Mouse (Mus musculus) embryonic stem cell, embryonic (primary cell): ENCODE data around the gene Ttc9.

Source experiments
- CTCF ChIA-PET, 4 experiments: fragments of 300-600 bp in 2 of 4; fragments of 350-600 bp in 2 of 4; sonication (Branson Sonifier 250); formaldehyde crosslinking; loops; one replicate each; lab custom pipeline; 2022; ENCODE audit warnings: inconsistent platforms in 2 of 4; lab: Charles Lee
- POLR2A ChIA-PET, 4 experiments: fragments of 300-600 bp in 2 of 4; fragments of 350-600 bp in 2 of 4; sonication (Branson Sonifier 250); formaldehyde crosslinking; loops; one replicate each; lab custom pipeline; 2022; ENCODE audit warnings: antibody characterized with exemption in 4 of 4, inconsistent platforms in 1 of 4; lab: Charles Lee

Ttc9 gene

DNA sequence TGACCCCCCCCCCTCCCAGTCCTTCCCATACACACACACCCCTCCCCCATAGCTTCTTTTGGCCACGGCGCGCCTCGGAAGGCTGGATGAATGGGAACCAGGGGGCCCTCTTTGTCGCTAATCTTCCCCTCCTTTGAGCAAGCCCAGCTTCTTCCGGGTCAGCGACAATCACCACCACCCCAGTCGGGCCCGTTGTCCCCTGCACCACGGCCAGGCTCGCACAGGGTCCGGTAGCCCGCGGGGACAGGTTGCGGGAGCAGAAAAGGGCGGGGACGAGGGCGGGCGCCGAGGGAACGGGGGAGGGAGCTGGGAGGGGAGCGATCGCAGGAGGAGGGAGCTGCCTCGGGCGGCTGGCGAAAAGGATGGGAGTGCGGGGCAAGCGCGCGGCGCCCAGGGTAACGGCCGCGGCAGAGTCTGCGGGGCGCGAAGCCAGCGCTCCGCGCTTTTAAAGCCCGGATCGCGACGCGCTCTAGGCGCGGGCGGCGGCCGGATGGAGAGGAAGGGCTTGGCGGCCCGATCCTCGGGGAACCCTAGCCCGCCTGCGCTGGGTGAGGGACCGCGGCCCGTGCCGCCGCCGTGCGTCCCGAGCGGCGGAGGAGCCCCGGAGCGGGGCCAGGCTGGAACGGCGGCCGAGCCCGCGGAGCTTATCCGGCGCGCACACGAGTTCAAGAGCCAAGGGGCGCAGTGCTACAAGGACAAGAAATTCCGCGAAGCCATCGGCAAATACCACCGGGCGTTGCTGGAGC is at the start of gene Ttc9:
TSS of gene Ttc9 (plus strand) at position 335 of the 746 bp plus-strand sequence.
- ChIA-PET CTCF (interaction anchor here in 3 of 4 experiments (0.6 to 2.5 kb wide), 8 partner anchors 12 to 157 kb away, joined by 3 to 16 read pairs (median 5); no protein-coding TSS in a partner anchor), POLR2A (interaction anchor here (0.5 to 2.4 kb wide), 60 partner anchors 9 to 686 kb away, joined by 3 to 23 read pairs (median 4); partner anchors contain the start of genes Med6 (in 3 of the 4), Map3k9 (in 2 of the 4), Cox16 (in 1 of the 4) and Gm20498 (in 1 of the 4))

DNA sequence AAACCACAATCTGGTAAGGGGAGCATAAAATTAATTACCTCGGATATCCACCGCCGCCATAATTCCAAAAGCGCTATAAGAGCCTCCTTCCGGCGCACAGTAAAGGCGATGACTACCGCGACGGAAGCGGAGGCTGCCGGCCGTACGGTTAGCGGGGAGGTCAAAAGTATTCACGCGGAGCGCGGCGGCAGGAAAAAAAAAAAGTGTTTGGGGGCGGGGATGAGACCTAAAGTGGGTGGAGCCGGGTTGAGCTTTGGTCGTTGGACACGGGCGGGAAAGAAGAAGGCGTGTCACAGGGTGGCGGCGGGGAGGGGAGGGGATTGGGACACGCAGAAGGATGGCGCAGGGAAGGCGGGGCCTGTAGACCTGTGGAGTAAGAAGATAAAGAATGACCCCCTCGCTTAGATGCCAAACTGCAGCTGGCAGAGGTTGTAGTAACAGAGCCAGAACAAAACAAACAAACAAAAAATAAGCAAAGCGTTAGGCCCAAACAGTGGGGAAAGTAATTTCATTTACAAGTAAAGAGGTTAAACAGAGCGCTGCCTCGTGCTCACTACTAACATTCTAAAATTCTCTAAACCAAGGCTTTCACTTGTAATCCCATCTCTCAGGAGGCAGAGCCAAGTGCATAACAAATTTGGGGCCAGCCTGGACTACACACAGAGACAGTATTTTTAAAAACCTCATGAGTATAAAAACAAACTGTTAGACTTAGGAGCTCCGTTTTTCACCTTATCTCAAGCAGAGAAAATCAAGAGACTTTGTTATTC is 36.0 kb upstream of the Ttc9 start, which contains the start of gene Med6:
TSS of gene Med6 (minus strand) at position 107 of the 770 bp plus-strand sequence.
- POLR2A ChIA-PET: interaction anchor here (0.6 to 2.1 kb wide), 72 partner anchors 9 to 1713 kb away, joined by 3 to 26 read pairs (median 4); partner anchors contain the start of genes Cox16 (in 3 of the 4), Ttc9 (in 3 of the 4), Gm20498 (in 2 of the 4) and Srsf5 (in 2 of the 4)
- CTCF ChIA-PET: interaction anchor here in 3 of 4 experiments (0.5 to 2.7 kb wide), 4 partner anchors 24 to 214 kb away, joined by 3 to 8 read pairs (median 5); no protein-coding TSS in a partner anchor

DNA sequence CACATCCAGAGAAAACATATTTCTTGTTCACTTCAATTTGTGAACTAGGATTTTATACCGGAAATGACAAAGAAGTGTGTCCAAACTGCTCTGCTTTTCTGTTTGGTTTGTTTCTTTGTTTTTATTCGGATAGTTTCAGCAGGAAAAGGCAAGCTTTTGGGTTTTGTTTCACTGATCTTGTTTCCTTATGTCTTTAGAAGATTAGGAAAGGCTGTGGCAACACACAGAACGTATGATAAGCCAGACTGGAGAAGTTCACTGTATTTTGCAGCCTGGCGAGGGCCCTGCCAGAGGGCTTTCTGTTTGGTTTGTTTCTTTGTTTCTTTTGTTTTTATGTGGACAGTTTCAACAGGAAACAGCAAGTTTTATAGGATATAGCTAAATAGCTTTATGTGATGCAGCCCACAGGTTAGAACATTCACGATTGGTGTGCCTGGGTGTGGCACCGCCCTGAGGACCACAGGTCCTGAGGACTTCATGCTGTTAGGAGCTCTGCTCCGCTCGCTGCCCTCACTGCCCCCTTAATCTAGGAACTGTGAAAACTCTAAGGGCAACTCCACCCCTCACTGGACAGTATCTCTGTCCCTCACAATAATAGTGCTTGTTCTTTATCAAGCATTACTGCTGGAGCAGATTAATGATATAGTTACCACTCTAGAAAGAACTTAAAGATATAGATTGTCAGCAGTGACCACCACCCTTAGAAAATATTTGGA is 34.3 kb upstream of the Ttc9 start:
- CTCF ChIA-PET: interaction anchor here in 1 of 4 experiments (2.7 kb wide), 1 partner anchor 192 kb away, joined by 8 read pairs; no protein-coding TSS in a partner anchor
- POLR2A ChIA-PET: interaction anchor here in 2 of 4 experiments (0.6 to 1.1 kb wide), 3 partner anchors 11 to 34 kb away, joined by 3 to 8 read pairs (median 3); no protein-coding TSS in a partner anchor

DNA sequence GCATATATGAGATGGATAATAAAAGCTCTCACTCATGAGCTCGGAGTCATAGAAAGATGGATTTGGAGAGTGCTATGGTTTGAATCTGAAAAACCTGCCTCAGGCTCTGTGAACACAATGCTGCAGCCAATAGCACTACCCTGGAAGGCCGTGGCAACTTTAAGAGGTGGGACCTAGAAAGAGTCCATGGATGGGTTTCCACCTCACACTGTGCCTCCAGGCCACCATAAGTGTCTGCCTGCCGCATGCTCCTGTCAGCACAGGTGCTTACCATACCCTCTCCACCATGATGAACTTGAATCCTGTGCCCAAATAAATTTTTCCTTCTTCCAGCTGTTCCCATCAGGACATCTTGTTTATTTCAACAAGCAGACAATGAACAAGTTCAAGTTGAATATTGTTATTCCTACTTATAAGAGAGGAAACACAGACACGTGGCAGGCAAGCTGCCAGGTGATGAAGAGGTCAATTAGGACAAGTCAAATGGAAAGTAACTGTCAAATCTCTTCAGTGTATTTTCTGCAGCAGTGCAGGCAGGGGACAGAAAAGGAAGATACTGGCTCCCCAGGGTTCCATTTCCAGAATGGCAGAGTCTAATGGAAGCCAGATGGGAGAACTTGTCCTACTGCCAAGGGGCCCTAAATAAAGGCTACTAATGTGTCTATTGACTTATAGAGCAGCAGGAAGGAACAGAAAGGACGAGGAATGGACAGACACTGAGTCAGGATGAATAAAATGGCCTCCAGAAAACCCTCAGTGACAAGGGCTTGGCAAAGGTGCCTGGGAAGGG is 25.9 kb upstream of the Ttc9 start:
- POLR2A ChIA-PET: interaction anchor here in 3 of 4 experiments (1.4 to 1.7 kb wide), 3 partner anchors 10 kb away, joined by 5 to 8 read pairs (median 6); partner anchors contain the start of gene Med6 (in 3 of the 3)
- CTCF ChIA-PET: no interaction called here

DNA sequence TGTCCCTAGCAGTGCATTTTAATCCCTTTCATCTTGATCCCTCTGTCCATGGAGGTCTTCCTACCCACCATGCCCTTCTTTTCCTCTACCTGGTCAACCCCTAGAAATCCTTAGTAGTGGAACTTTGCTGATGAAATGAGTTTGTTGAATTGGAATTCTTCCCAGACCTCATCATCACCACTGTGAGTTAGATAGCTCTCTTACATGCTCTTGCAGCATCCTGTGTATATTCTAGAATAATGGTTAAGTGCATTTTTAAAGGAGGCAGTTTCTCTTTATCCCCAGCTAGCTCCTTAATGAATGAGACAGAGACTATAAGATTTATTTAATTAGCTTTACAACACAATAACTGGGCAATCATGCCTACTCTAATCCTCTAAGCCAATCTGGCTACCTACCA is 21.6 kb upstream of the Ttc9 start:
- ChIA-PET CTCF (interaction anchor here in 1 of 4 experiments (0.6 to 1.2 kb wide), 2 partner anchors 10 to 179 kb away, joined by 3 read pairs; no protein-coding TSS in a partner anchor), POLR2A (interaction anchor here in 2 of 4 experiments (1.2 to 1.8 kb wide), 3 partner anchors 15 to 80 kb away, joined by 3 to 8 read pairs (median 5); partner anchors contain the start of gene Med6 (in 2 of the 2))

DNA sequence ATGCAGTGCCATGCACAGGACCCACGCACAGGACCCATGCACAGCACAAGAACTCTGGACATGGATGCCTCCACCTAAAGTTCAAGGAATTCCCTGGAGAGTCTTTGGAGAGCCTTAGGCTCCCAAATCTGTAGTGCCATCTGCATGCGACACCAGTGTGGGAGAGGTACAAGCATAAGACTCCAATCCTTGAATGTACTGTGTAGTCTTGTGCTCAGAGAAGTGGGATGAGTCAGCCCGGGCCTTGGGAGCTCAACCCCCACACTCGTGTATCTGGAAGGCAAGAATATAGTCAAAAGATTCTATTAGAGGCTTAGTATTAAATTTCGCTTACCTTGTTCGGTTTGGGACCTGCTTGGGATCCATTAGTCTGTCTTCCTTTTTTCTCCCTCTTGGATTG is 15.2 kb upstream of the Ttc9 start:
- CTCF ChIA-PET: interaction anchor here in 1 of 4 experiments (0.9 kb wide), 1 partner anchor 172 kb away, joined by 3 read pairs; no protein-coding TSS in a partner anchor
- POLR2A ChIA-PET: interaction anchor here in 1 of 4 experiments (1.3 kb wide), 1 partner anchor 15 kb away, joined by 5 read pairs; the partner anchor contains the start of gene Ttc9

DNA sequence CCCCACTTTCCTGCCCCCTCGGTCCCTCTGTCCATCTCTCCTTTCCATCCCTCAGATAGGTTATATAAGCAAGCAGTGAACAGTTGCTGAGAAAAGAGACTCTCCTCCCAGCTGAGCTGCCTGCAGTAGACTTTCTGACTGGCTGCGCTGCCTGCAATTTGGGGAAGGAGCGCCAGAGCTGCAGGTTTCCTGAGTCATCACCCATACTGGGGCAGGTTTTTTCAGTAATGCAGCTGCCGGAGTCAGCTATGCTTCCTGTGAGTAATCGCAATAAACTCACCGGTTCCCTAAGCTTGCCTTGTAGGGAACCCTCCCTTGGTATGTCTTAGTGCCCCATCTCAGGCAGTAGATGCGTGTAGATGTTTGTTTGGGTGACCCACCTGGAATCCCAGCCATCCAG is 14.1 kb upstream of the Ttc9 start:
- CTCF ChIA-PET: interaction anchor here in 3 of 4 experiments (1.1 to 1.9 kb wide), 3 partner anchors 171 to 172 kb away, joined by 3 to 6 read pairs (median 5); no protein-coding TSS in a partner anchor
- POLR2A ChIA-PET: no interaction called here

DNA sequence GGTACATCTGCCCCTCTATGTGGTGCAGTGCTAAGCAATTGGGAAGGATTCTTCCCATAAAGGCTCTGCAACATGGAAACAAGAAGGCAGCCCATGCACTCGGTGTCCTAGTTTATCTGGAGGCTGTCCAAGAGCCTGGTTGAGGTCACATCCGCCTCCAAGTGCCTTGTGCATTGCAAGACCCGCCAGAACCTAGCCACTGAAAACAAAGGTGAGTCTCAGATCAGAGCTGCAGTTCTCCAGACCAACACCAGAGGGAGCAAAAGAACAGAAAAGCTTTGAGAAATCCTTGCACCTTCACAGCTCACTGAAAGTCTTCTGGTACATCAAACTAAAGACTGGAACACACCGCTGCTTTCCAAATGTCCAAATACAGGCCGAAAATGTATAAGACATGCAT is 11.7 kb upstream of the Ttc9 start:
- CTCF ChIA-PET: interaction anchor here (0.5 to 2.9 kb wide), 42 partner anchors 8 to 1399 kb away, joined by 3 to 35 read pairs (median 4); partner anchors contain the start of genes Ttc9 (in 3 of the 4), Gm20498 (in 1 of the 4), Map3k9 (in 1 of the 4) and Med6 (in 1 of the 4)
- POLR2A ChIA-PET: interaction anchor here (0.5 to 1.5 kb wide), 21 partner anchors 10 to 593 kb away, joined by 3 to 8 read pairs (median 3); partner anchors contain the start of genes Ttc9 (in 4 of the 4), Med6 (in 2 of the 4) and Smoc1 (in 1 of the 4)

DNA sequence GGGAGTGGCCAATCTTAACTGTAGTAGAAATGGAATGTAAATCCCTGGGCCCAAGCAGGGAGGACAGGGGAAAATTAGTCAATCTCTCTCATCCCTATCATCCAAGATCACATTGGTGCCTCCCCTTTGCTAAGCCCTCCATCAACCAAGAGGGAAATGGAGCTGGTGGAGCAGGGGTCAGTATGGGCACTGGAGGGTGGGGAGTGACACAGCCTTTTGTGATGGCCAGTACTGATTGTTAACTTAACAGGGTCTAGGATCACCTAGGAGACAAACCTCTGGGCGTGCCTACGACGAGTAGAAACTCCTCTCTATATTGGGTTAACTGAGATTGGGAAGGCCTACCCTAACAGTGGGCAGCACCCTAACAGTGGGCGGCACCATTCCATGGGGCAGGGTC is 7.7 kb upstream of the Ttc9 start:
- CTCF ChIA-PET: no interaction called here
- POLR2A ChIA-PET: no interaction called here

DNA sequence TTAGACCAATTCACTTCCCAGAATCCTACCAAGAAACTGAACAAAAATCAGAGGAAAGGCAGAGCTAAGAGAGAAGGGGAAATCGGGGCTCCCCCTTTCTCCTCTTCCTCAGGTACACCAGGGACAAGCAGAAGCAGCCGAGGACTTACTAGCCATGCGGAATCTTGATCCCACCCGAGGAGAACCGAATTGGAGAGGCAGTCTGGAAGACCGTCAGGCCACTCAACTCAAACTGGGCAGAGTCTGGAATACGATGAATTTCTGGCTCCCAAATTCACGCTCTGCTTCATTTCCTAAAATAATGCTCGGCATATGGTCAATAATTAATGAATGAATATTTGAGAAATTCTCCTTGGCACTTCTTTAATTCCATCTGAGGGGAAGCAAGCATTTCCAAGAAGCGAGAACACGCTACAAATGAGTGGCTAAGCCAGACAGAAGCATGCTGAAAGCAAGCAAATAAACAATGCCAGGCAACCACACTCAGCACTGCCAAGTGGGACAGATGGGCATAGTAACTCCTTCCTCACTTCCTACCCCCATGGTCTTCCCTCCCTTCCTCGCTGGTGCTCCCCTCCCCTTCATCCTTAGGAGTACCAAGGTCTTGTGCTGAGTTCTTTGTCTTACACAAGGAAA is 4.7 kb upstream of the Ttc9 start:
- CTCF ChIA-PET: no interaction called here
- POLR2A ChIA-PET: no interaction called here

DNA sequence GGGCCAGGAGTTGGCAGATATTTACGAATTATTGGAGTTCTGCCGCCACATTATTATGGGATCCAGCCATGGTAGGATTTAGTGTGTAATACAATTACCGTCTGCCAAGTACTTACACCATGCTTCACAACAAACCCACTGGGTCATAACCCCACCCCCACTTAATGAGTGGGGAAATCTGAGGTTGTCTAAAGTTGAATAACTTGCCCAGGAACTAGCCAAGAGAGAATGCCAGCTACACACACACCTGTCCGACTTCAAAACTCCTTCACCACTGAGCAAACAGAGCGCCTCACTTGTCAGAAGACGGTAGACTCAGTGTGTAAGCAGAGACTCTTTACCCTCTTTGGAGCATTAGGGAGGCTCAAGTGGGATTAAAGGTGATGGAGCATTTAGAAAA is 3.6 kb upstream of the Ttc9 start:
- ChIA-PET CTCF (interaction anchor here in 1 of 4 experiments (1.1 to 1.3 kb wide), 2 partner anchors 8 to 159 kb away, joined by 3 to 5 read pairs; no protein-coding TSS in a partner anchor), POLR2A (no interaction called here)

DNA sequence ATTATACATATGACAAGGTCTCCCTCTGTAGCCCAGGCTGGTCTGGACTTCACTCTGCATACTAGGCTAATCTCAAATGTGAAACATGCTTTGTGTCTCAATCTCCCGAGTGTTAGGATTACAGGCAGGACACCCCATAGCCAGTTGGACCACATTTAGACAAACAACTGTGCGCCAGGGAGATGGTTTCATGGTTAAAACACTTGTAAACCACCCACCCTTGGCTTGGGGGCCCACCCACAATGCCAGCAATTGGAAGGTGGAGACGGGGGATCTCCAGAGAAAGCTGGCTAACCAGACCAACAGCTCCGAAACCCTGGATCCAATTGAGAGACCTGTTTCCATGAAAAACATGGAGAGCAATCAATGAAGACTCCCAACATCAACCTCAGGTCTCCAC is 3.0 kb upstream of the Ttc9 start:
- POLR2A ChIA-PET: interaction anchor here in 1 of 4 experiments (1.6 kb wide), 1 partner anchor 9 kb away, joined by 3 read pairs; no protein-coding TSS in a partner anchor

DNA sequence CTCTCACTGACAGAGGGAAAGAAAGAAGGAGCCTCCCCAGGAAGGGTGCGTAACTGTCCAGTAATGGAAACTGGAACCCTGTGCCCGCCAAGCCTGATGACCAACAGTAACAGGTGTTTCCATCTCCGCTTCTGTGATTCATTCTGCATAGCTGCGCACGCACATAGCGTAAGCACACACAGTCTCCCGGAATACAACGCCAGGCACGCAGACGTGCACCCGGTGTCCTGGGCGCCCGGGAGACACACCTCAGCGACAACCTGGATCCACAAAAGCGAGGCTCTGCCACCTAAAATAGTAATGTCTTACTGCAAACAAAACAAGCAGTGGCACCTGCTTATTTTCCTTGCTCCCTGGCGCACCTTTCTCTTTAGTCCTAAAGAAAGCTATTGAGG is 532 bp upstream of the Ttc9 start:
- ChIA-PET CTCF (interaction anchor here in 3 of 4 experiments (1.3 to 2.5 kb wide), 6 partner anchors 11 to 158 kb away, joined by 4 to 16 read pairs (median 6); no protein-coding TSS in a partner anchor), POLR2A (interaction anchor here (0.5 to 2.4 kb wide), 48 partner anchors 8 to 685 kb away, joined by 3 to 23 read pairs (median 4); partner anchors contain the start of genes Med6 (in 3 of the 4), Map3k9 (in 2 of the 4), Cox16 (in 1 of the 4) and Gm20498 (in 1 of the 4))

More for the DNA sequence above, 3.0 kb upstream of the Ttc9 start:
- CTCF ChIA-PET: interaction anchor here in 1 of 4 experiments (1.1 to 1.3 kb wide), 2 partner anchors 9 to 158 kb away, joined by 3 to 5 read pairs; no protein-coding TSS in a partner anchor

DNA sequence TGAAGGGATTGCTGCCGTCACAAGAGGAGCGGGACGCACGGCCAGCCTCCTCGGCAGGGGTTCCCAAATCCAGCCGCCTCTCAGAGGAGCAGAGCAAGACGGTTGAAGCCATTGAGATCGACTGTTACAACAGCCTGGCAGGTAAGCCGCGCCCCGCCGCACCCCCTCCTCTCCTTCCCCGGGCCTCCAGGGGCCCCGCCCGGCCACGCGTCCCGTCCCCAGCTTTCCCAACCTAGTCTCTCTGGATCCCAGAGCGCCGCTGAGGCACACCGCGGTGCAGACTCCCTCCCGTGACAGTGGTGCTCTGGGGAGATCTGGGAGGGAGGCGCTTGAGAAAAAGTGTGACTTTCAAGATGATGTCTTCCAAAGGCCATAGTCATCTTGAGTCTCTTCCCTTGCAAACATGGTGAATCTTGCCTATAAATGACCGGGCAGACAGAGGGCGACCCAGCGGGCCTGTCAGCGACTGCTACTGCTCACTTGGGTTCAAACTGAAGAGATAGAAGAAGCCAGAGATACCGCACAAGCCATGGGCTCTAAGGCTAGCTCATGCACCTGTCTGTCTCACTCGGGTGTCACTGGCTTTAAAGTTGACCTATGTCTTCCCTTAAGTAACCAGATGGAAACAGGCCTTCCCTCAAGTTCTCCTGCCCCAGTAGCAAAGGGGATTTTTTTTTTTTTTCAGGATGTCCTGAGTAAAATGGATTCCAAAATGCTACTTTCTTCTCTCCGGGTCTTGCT is 782 bp downstream of the Ttc9 start:
- ChIA-PET CTCF (interaction anchor here in 3 of 4 experiments (0.6 to 2.5 kb wide), 7 partner anchors 12 to 157 kb away, joined by 3 to 16 read pairs (median 5); no protein-coding TSS in a partner anchor), POLR2A (interaction anchor here (0.6 to 2.4 kb wide), 44 partner anchors 8 to 687 kb away, joined by 3 to 23 read pairs (median 4); partner anchors contain the start of genes Med6 (in 3 of the 4), Map3k9 (in 2 of the 4), Cox16 (in 1 of the 4) and Gm20498 (in 1 of the 4))

DNA sequence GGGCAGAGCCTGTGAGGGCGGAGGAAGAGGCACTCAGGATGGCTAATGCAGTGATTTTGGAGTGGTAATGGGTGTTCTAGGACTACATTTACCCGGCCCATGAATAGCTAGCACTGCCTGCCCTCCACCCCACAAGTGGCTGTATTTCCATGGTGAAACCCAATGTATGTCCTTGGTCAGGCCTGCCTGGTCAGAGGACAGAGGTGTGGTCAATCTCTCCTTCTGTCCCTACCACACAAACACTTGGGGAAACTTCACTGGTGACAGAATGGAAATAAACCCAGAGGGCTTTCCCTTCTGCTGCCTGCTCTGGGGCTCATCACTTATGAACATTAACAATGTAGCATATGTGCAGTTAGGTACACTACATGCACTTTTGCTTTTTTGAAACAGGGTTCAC is 2.2 kb downstream of the Ttc9 start:
- CTCF ChIA-PET: no interaction called here
- POLR2A ChIA-PET: interaction anchor here in 1 of 4 experiments (0.6 kb wide), 1 partner anchor 201 kb away, joined by 4 read pairs; no protein-coding TSS in a partner anchor
